Mouse (Mus musculus): ENCODE data around the gene Abtb2. TPM values are rescaled to one million over a fixed set of nuclear protein-coding genes. Genes with fewer than 3 reads are reported as not detected.
A peak's percentile ranks its signal among the peaks of the same experiment; 100 is the strongest.

Gene Abtb2
- polyA plus RNA-seq, 1 experiment from 2014 or later = 5.6 TPM

DNA sequence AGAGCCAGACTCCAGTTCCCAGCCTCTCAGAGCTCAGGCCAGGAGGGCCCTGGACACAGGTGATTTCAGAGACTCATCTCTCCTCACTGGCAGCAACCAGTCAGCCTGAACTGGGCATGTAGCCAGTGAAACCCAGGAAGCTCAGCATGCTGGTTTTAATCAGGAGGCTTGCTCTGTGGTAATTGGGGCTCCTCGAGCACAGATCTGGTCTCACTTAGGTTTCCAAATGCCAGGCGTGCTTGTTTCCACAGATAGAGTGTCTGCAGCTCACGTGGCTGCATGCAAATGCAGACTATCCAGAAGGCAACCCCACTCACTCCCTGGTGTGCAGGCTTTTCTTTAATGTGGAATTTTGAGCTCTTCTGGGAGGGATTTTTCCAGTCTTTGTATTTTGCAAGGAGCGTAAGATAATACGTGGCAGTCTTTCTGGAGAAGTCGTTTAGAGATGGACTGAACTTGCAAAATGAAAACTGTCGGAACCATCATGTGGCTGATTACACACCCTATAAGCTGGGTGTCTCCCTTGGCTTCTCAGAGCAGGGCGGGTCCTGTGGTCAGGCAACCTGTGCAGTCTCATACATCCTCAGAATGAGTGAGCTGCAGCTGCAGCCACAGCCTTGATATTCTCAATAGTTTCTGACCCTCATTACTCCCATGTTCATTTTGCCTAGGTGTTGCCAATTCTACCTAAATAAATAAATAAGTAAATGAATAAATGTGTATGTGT, 34.2 kb downstream of the Abtb2 start:
- Histone ChIP-seq H3K9ac (ENCODE audit: low read depth, low read length) (no peak overlapping the region), H3K4me2 (ENCODE audit: low read length) (no peak overlapping the region), H3K9me3 (replicated peaks; ENCODE audit: low read length) (no peaks in the 10 kb centered on the region), H3K4me1 (replicated peaks; ENCODE audit: insufficient read depth, low read length) (peaks cover 12% of the 10 kb centered on the region), H3K27ac (peak overlapping the region; percentile 44; the same call in 1 of the 2 replicates), H3K4me3 (replicated peaks; ENCODE audit: low read depth, low read length) (no peak overlapping the region), H3K36me3 (ENCODE audit: insufficient read depth, low read length) (no peaks in the 10 kb centered on the region), H3K27me3 (ENCODE audit: insufficient read depth, low read length) (no peaks in the 10 kb centered on the region)
- ATAC-seq (replicated peaks; ENCODE audit: low FRiP score, low read depth) (peak; percentile 56; the same call in 1 of the 2 replicates), DNase-seq (ENCODE audit: low spot score) (no peak)
- TF ChIP-seq CTCF (IDR thresholded peaks at IDR 0.05; ENCODE audit: low read depth) = no peak
- WGBS = 56% methylated on average over 8 of the region's 8 CpGs

DNA sequence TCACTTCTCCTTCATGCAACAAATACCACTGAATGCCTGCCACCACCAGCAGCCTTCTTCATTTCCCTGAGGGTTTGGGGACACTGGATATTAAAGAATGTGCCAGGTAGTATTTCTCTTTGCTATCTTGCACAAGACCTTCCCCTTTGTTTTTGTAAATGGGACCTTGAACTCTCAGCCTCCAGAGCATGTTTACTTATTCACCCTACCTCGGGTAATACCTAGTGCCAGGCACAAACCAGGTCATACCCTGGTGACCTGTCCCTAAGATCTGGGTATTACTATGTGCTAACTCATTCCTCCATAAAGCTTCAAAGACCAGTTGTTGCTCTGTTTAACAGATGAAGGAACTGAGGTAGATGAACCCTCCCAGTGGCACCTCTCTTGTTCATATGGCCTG, 35.0 kb downstream of the Abtb2 start:
- no peak for TF ChIP-seq CTCF (IDR thresholded peaks at IDR 0.05; ENCODE audit: low read depth)
- Histone ChIP-seq H3K36me3 (ENCODE audit: insufficient read depth, low read length) (no peaks in the 10 kb centered on the region), H3K4me2 (ENCODE audit: low read length) (no peak overlapping the region), H3K9ac (ENCODE audit: low read depth, low read length) (no peak overlapping the region), H3K9me3 (replicated peaks; ENCODE audit: low read length) (no peaks in the 10 kb centered on the region), H3K27ac (no peak overlapping the region), H3K4me1 (replicated peaks; ENCODE audit: insufficient read depth, low read length) (peaks cover 12% of the 10 kb centered on the region), H3K27me3 (ENCODE audit: insufficient read depth, low read length) (no peaks in the 10 kb centered on the region), H3K4me3 (replicated peaks; ENCODE audit: low read depth, low read length) (no peak overlapping the region)
- 15% methylated on average over 1 of the region's 1 CpGs for WGBS
- ATAC-seq (replicated peaks; ENCODE audit: low FRiP score, low read depth) (no peak), DNase-seq (ENCODE audit: low spot score) (no peak)

DNA sequence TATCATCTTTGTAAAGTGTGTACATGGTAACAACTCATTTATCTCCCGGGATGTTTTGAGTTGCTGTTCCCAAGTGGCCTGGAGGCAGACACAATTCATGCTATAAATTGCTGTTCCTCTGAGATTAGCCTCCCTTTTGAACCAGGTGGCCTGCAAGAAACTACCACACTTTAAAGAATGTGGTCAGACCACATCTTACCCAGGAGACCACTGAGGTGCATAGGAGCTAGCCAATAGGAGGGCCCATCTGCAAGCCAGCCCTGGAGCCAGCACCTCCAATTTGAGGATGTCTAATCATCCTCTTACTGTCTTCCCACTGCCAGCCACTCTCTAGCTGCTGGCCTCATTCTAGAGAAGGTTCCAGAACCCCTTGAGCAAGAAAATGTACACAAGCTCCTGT, 35.4 kb downstream of the Abtb2 start:
- ATAC-seq (replicated peaks; ENCODE audit: low FRiP score, low read depth) (no peak), DNase-seq (ENCODE audit: low spot score) (no peak)
- H3K36me3 ChIP-seq (ENCODE audit: insufficient read depth, low read length) = no peaks in the 10 kb centered on the region
- H3K9me3 ChIP-seq (replicated peaks; ENCODE audit: low read length) = no peaks in the 10 kb centered on the region
- no peak overlapping the region for H3K9ac ChIP-seq (ENCODE audit: low read depth, low read length)
- no peaks in the 10 kb centered on the region for H3K27me3 ChIP-seq (ENCODE audit: insufficient read depth, low read length)
- no peak overlapping the region for H3K4me2 ChIP-seq (ENCODE audit: low read length)
- H3K4me3 ChIP-seq (replicated peaks; ENCODE audit: low read depth, low read length) = no peak overlapping the region
- TF ChIP-seq CTCF (IDR thresholded peaks at IDR 0.05; ENCODE audit: low read depth) = no peak
- WGBS = 69% methylated on average over 1 of the region's 1 CpGs
- peaks cover 12% of the 10 kb centered on the region for H3K4me1 ChIP-seq (replicated peaks; ENCODE audit: insufficient read depth, low read length)
- H3K27ac ChIP-seq = no peak overlapping the region

DNA sequence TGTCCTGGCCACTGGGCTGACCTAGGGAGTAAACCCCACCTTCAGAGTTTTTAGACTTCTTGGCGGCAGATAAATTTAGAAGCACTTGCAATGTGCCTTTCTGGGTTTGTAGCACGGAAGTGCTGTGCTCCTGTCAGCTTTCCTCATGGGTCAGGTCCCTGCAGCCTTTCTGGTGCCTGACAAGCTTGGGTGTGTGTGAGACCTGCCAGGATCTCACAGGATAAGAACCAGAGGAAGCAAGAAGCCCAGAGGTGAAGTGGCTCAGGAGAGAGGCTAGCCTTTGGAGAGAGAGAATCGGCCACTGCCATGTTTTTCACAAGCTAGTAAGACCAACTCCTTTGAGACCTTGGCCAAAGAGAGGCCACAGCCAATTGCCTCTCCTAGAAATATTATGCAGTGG, 37.1 kb downstream of the Abtb2 start:
- WGBS = 60% methylated on average over 3 of the region's 3 CpGs
- Histone ChIP-seq H3K9me3 (replicated peaks; ENCODE audit: low read length) (no peaks in the 10 kb centered on the region), H3K27ac (no peak overlapping the region), H3K4me1 (replicated peaks; ENCODE audit: insufficient read depth, low read length) (peaks cover 9% of the 10 kb centered on the region), H3K4me3 (replicated peaks; ENCODE audit: low read depth, low read length) (no peak overlapping the region), H3K4me2 (ENCODE audit: low read length) (no peak overlapping the region), H3K27me3 (ENCODE audit: insufficient read depth, low read length) (no peaks in the 10 kb centered on the region), H3K9ac (ENCODE audit: low read depth, low read length) (no peak overlapping the region), H3K36me3 (ENCODE audit: insufficient read depth, low read length) (no peaks in the 10 kb centered on the region)
- DNase-seq (ENCODE audit: low spot score) (no peak), ATAC-seq (replicated peaks; ENCODE audit: low FRiP score, low read depth) (no peak)
- no peak for TF ChIP-seq CTCF (IDR thresholded peaks at IDR 0.05; ENCODE audit: low read depth)

DNA sequence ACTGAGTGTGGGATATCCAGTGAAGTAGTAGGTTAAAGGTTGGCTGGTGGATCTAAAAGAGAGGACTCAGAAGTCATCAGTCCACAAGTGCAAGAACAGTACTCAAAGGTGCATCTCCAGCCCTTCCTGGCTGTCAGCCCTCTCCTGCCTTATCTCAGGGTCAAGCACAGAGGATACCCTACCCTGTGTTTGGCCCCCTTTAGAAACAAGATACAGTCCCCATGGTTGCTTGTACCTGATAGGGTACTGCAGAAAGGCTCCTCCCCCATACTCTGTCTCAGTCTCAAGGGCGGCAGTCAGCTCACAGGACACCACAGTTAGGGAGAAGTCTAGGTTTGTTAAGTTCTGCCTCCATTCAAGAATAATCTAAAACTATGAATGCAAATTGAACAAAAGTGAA, 37.8 kb downstream of the Abtb2 start:
- 62% methylated on average over 1 of the region's 1 CpGs for WGBS
- H3K9ac ChIP-seq (ENCODE audit: low read depth, low read length) = no peak overlapping the region
- no peaks in the 10 kb centered on the region for H3K9me3 ChIP-seq (replicated peaks; ENCODE audit: low read length)
- H3K4me2 ChIP-seq (ENCODE audit: low read length) = no peak overlapping the region
- H3K27me3 ChIP-seq (ENCODE audit: insufficient read depth, low read length) = no peaks in the 10 kb centered on the region
- TF ChIP-seq CTCF (IDR thresholded peaks at IDR 0.05; ENCODE audit: low read depth) = no peak
- H3K27ac ChIP-seq = no peak overlapping the region
- no peak overlapping the region for H3K4me3 ChIP-seq (replicated peaks; ENCODE audit: low read depth, low read length)
- H3K36me3 ChIP-seq (ENCODE audit: insufficient read depth, low read length) = no peaks in the 10 kb centered on the region
- ATAC-seq (replicated peaks; ENCODE audit: low FRiP score, low read depth) = no peak
- no peak for DNase-seq (ENCODE audit: low spot score)
- H3K4me1 ChIP-seq (replicated peaks; ENCODE audit: insufficient read depth, low read length) = peaks cover 9% of the 10 kb centered on the region

DNA sequence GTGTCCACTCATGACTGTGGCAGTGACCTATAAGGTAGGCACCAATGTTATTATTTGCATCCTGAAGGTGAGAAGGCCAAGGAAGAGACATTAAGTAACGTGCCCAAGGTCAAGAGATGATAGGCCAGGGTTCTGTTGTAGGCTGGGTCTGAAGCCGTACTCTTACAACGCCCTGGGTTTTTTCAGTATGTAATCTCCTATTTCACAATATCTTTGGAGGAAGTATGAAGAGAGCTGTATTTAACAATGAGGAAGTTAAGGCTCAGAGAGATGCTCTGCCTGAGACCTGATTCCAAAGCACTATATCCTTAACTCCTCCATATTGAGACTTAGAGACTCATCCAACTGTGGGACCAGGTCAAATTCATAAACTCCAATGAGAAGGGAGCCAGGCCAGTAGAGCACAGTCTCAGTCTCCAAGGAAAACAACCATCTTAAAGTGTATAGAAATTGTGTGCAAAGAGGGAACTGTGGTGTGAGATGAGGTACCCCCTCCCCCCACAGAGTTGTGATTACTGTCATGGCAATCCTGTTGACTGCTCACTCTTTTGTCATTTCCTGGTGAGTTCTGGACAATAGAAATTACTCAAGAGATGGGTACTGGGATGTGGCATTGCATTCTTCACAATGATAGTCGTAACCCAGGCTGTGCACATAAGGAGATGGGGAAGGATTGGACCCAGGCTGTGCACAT, 39.8 kb downstream of the Abtb2 start:
- DNase-seq (ENCODE audit: low spot score) (no peak), ATAC-seq (replicated peaks; ENCODE audit: low FRiP score, low read depth) (no peak)
- Histone ChIP-seq H3K4me1 (replicated peaks; ENCODE audit: insufficient read depth, low read length) (peaks cover 5% of the 10 kb centered on the region), H3K9me3 (replicated peaks; ENCODE audit: low read length) (no peaks in the 10 kb centered on the region), H3K36me3 (ENCODE audit: insufficient read depth, low read length) (no peaks in the 10 kb centered on the region), H3K4me3 (replicated peaks; ENCODE audit: low read depth, low read length) (no peak overlapping the region), H3K27ac (no peak overlapping the region), H3K9ac (ENCODE audit: low read depth, low read length) (no peak overlapping the region), H3K27me3 (ENCODE audit: insufficient read depth, low read length) (no peaks in the 10 kb centered on the region), H3K4me2 (ENCODE audit: low read length) (no peak overlapping the region)
- no peak for TF ChIP-seq CTCF (IDR thresholded peaks at IDR 0.05; ENCODE audit: low read depth)
- WGBS = 86% methylated on average over 4 of the region's 4 CpGs

Data from kidney, postnatal 0 days (tissue).